Mouse (Mus musculus) G1E (cell line): ENCODE results near the gene Apopt1. TPM values are rescaled to one million over a fixed set of nuclear protein-coding genes. Genes with fewer than 3 reads are reported as not detected.

Experiments used
- ATAC-seq: 2 replicates; pipeline ENCODE4 v1.8.0; 2016; ENCODE audit warnings: mild to moderate bottlenecking; ENCODE audit not compliant: insufficient number of reproducible peaks, poor library complexity, low FRiP score, severe bottlenecking; ENCODE audit errors: extremely low read depth
- DNase-seq: peaks from one replicate; pipeline ENCODE4 v3.0.0; 2012; ENCODE audit warnings: low spot score
- H3K27me3 ChIP-seq: 2 replicates; pipeline ENCODE4 v1.6.1; 2012; ENCODE audit warnings: mild to moderate bottlenecking, low read length, inconsistent platforms; ENCODE audit not compliant: insufficient read depth
- H3K36me3 ChIP-seq: replicated peaks from 2 replicates; pipeline ENCODE3; 2012; ENCODE audit warnings: mild to moderate bottlenecking, inconsistent platforms
- H3K4me1 ChIP-seq: 2 replicates; pipeline ENCODE4 v1.6.1; 2012; ENCODE audit warnings: low read depth, low read length, inconsistent platforms, mixed read lengths; ENCODE audit not compliant: insufficient read depth
- H3K4me3 ChIP-seq: 2 replicates; pipeline ENCODE4 v1.5.1; 2012; ENCODE audit warnings: low read depth, mild to moderate bottlenecking, inconsistent platforms, low read length, moderate library complexity, mixed read lengths
- H3K9me3 ChIP-seq: replicated peaks from 2 replicates; pipeline ENCODE4 v1.6.1; 2012; ENCODE audit warnings: inconsistent platforms
- CTCF ChIP-seq: IDR thresholded peaks from 2 replicates; pipeline ENCODE4 v1.5.1; 2012; ENCODE audit warnings: low read depth, low read length, inconsistent platforms, mixed read lengths
- GATA1 ChIP-seq: IDR thresholded peaks from 2 replicates; pipeline ENCODE4 v1.6.1; 2012; ENCODE audit warnings: borderline replicate concordance, low read length, inconsistent platforms, mixed read lengths
- GATA2 ChIP-seq: IDR thresholded peaks from 2 replicates; pipeline ENCODE4 v1.6.1; 2012; ENCODE audit warnings: low read depth, low read length, inconsistent platforms, borderline replicate concordance
- POLR2AphosphoS5 ChIP-seq: IDR thresholded peaks from 2 replicates; pipeline ENCODE4 v1.6.1; 2012; ENCODE audit warnings: low read depth, low read length, inconsistent platforms; ENCODE audit not compliant: insufficient replicate concordance
- TAL1 ChIP-seq: conservative IDR thresholded peaks from 2 replicates; pipeline ENCODE4 v1.6.1; 2012; ENCODE audit warnings: low read depth, low read length, inconsistent platforms, mixed read lengths
- polyA plus RNA-seq: library from polyadenylated mRNA; stranded (reverse); fragments of >175 nt; gene quantifications from 2 replicates; pipeline ENCODE4 v1.2.3, GENCODE M21; 2012
- total RNA-seq, 2 experiments: library from RNA; stranded (forward) in 1 of 2; stranded (reverse) in 1 of 2; fragments of 200-1000 nt in 1 of 2; fragments of >200 nt in 1 of 2; fragmentation: Nextera tagmentation in 1 of 2; gene quantifications; 2 replicates each; pipeline ENCODE4 v1.2.3; 2014 to 2017

Gene Apopt1
- total and polyA plus RNA-seq, 3 experiments = 68.7 to 315 (median 109) TPM

GRCm38 (mm10) chr12:111790090-111790489, 77.0 kb downstream of the Apopt1 start:
- Histone ChIP-seq H3K4me3 (no peak overlapping the region), H3K4me1 (peaks cover 28% of the 10 kb centered on the region), H3K36me3 (peaks cover 100% of the 10 kb centered on the region), H3K9me3 (no peaks in the 10 kb centered on the region), H3K27me3 (no peaks in the 10 kb centered on the region)
- ATAC-seq = no peak
- TF ChIP-seq GATA1 = no peak
- no peak for TF ChIP-seq GATA2
- no peak for TF ChIP-seq TAL1
- no peak for TF ChIP-seq POLR2AphosphoS5
- no peak for TF ChIP-seq CTCF
- no peak for DNase-seq

GRCm38 (mm10) chr12:111790631-111791030, 77.6 kb downstream of the Apopt1 start:
- ATAC-seq (no peak), DNase-seq (no peak)
- H3K36me3 ChIP-seq = peaks cover 100% of the 10 kb centered on the region
- no peak for TF ChIP-seq TAL1
- no peak for TF ChIP-seq POLR2AphosphoS5
- TF ChIP-seq GATA1 = no peak
- no peak for TF ChIP-seq GATA2
- TF ChIP-seq CTCF = no peak
- no peaks in the 10 kb centered on the region for H3K27me3 ChIP-seq
- H3K4me1 ChIP-seq = peaks cover 25% of the 10 kb centered on the region
- no peak overlapping the region for H3K4me3 ChIP-seq
- no peaks in the 10 kb centered on the region for H3K9me3 ChIP-seq

GRCm38 (mm10) chr12:111791474-111792104, 78.5 kb downstream of the Apopt1 start:
- Histone ChIP-seq H3K27me3 (no peaks in the 10 kb centered on the region), H3K36me3 (peaks cover 100% of the 10 kb centered on the region), H3K4me3 (no peak overlapping the region), H3K9me3 (no peaks in the 10 kb centered on the region), H3K4me1 (peaks cover 19% of the 10 kb centered on the region)
- TF ChIP-seq CTCF (no peak), GATA1 (no peak), POLR2AphosphoS5 (no peak), TAL1 (no peak), GATA2 (no peak)
- DNase-seq = no peak
- no peak for ATAC-seq

GRCm38 (mm10) chr12:111794102-111794501, 81.0 kb downstream of the Apopt1 start:
- TF ChIP-seq POLR2AphosphoS5 (no peak), GATA1 (no peak), CTCF (no peak), GATA2 (no peak), TAL1 (no peak)
- ATAC-seq (no peak), DNase-seq (peak; percentile 68)
- Histone ChIP-seq H3K27me3 (no peaks in the 10 kb centered on the region), H3K9me3 (no peaks in the 10 kb centered on the region), H3K4me1 (peaks cover 10% of the 10 kb centered on the region), H3K4me3 (no peak overlapping the region), H3K36me3 (peaks cover 99% of the 10 kb centered on the region)

GRCm38 (mm10) chr12:111794526-111795179, 81.6 kb downstream of the Apopt1 start:
- no peak for ATAC-seq
- Histone ChIP-seq H3K4me1 (peaks cover 10% of the 10 kb centered on the region), H3K36me3 (peaks cover 98% of the 10 kb centered on the region), H3K27me3 (no peaks in the 10 kb centered on the region), H3K9me3 (no peaks in the 10 kb centered on the region), H3K4me3 (no peak overlapping the region)
- no peak for TF ChIP-seq GATA1
- no peak for TF ChIP-seq TAL1
- DNase-seq = no peak

GRCm38 (mm10) chr12:111795180-111795895, 82.3 kb downstream of the Apopt1 start:
- Histone ChIP-seq H3K9me3 (no peaks in the 10 kb centered on the region), H3K27me3 (no peaks in the 10 kb centered on the region), H3K36me3 (peaks cover 96% of the 10 kb centered on the region), H3K4me3 (no peak overlapping the region), H3K4me1 (peaks cover 10% of the 10 kb centered on the region)
- no peak for TF ChIP-seq POLR2AphosphoS5
- TF ChIP-seq TAL1 = no peak
- TF ChIP-seq GATA2 = no peak
- TF ChIP-seq CTCF = no peak
- no peak for TF ChIP-seq GATA1
- ATAC-seq (no peak), DNase-seq (no peak)
